Mouse (Mus musculus) kidney, embryonic 14.5 days (tissue): ENCODE measurements around the gene Nhsl1. TPM values are rescaled to one million over a fixed set of nuclear protein-coding genes. Genes with fewer than 3 reads are reported as not detected.
A peak's percentile ranks its signal among the peaks of the same experiment; 100 is the strongest.

Experiments used
- ATAC-seq: fragments of 200-750 bp; cut with Nextera tagmentation; 2 replicates; pipeline ENCODE4 v1.8.0; 2017; ENCODE audit warnings: moderate number of reproducible peaks, mild to moderate bottlenecking, moderate TSS enrichment, moderate library complexity; ENCODE audit not compliant: low FRiP score, low TSS enrichment
- H3K27ac ChIP-seq: fragments of 300-500 bp; sonication (generic); 2 replicates; pipeline ENCODE4 v1.5.1; 2014; ENCODE audit warnings: low read depth, mild to moderate bottlenecking, low read length, moderate library complexity, mixed read lengths
- H3K27me3 ChIP-seq: fragments of 300-500 bp; sonication (generic); 2 replicates; pipeline ENCODE4 v1.6.1; 2014; ENCODE audit warnings: mild to moderate bottlenecking, low read length; ENCODE audit not compliant: control insufficient read depth, insufficient read depth
- H3K36me3 ChIP-seq: fragments of 300-500 bp; sonication (generic); 2 replicates; pipeline ENCODE4 v1.6.1; 2014; ENCODE audit warnings: low read length, mixed read lengths; ENCODE audit not compliant: control insufficient read depth, insufficient read depth
- H3K4me1 ChIP-seq: fragments of 300-500 bp; sonication (generic); 2 replicates; pipeline ENCODE4 v1.6.1; 2014; ENCODE audit warnings: low read length, mixed read lengths; ENCODE audit not compliant: control insufficient read depth, insufficient read depth
- H3K4me2 ChIP-seq: fragments of 300-500 bp; sonication (generic); replicated peaks from 2 replicates; pipeline ENCODE4 v1.6.1; 2014; ENCODE audit warnings: low read depth, mild to moderate bottlenecking, low read length
- H3K4me3 ChIP-seq: fragments of 300-500 bp; sonication (generic); 2 replicates; pipeline ENCODE4 v1.5.1; 2014; ENCODE audit warnings: mild to moderate bottlenecking, low read length
- H3K9ac ChIP-seq: fragments of 300-500 bp; sonication (generic); 2 replicates; pipeline ENCODE4 v1.6.1; 2014; ENCODE audit warnings: low read depth, mild to moderate bottlenecking, low read length, moderate library complexity
- H3K9me3 ChIP-seq: fragments of 300-500 bp; sonication (generic); 2 replicates; pipeline ENCODE4 v1.6.1; 2016; ENCODE audit warnings: low read length; ENCODE audit not compliant: control insufficient read depth
- WGBS: fragments of 180-500 bp; shearing (Covaris S2); extraction: QIAGEN DNeasy Blood & Tissue Kit; methylation state at CpG from one replicate; pipeline ENCODE4 v1.1.7; 2014; 5-methylcytosine and 5-hydroxymethylcytosine counted together
- polyA plus RNA-seq: library from polyadenylated mRNA; unstranded; fragments of >200 nt; fragmentation: Nextera tagmentation; extraction: Ambion mirVana; gene quantifications from 2 replicates; pipeline ENCODE4 v1.2.1, GENCODE M21; 2014

Gene Nhsl1
- polyA plus RNA-seq, 1 experiment from 2014 or later, result 11.9 TPM

DNA sequence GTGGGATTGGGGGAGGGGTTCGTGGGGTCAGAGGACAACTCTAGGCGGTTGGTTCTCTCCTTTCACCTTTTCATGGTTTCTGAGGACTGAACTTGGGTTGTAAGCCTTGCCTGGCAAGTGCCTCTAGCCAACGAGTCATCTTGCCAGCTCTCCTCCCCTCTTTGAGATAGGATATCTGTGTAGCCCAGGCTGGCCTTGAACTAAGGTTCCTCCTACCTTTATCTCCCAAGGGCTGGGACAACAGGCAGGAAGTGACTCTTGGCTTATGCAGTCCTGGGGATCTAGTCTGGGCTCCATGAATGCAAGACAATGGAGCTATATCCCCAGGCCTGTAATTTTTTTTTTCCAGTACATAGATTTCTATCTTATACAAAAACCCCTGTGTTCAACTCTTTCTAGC, 135.4 kb downstream of the Nhsl1 start:
- Histone ChIP-seq H3K27me3 (no peaks in the 10 kb centered on the region), H3K36me3 (no peaks in the 10 kb centered on the region), H3K9me3 (no peaks in the 10 kb centered on the region), H3K4me1 (0 out of 2 replicates have a peak, but pooled peaks cover 4% of the 10 kb centered on the region), H3K4me2 (no peak overlapping the region), H3K27ac (no peak overlapping the region), H3K4me3 (no peak overlapping the region), H3K9ac (no peak overlapping the region)
- WGBS, result 69% methylated on average over 3 of the region's 3 CpGs
- ATAC-seq, result no peak

- no peak overlapping the region for H3K9ac ChIP-seq
- no peaks in the 10 kb centered on the region for H3K27me3 ChIP-seq
- no peak overlapping the region for H3K4me2 ChIP-seq
- no peak overlapping the region for H3K27ac ChIP-seq
- H3K36me3 ChIP-seq, result no peaks in the 10 kb centered on the region
- no peak for ATAC-seq
- H3K4me3 ChIP-seq, result no peak overlapping the region
- no peaks in the 10 kb centered on the region for H3K9me3 ChIP-seq
- WGBS, result 84% methylated on average over 10 of the region's 10 CpGs
- H3K4me1 ChIP-seq, result 0 out of 2 replicates have a peak, but pooled peaks cover 4% of the 10 kb centered on the region
These were observed 136.6 kb downstream of the Nhsl1 start for GRCm38 (mm10) chr10:18455301-18455920.

DNA sequence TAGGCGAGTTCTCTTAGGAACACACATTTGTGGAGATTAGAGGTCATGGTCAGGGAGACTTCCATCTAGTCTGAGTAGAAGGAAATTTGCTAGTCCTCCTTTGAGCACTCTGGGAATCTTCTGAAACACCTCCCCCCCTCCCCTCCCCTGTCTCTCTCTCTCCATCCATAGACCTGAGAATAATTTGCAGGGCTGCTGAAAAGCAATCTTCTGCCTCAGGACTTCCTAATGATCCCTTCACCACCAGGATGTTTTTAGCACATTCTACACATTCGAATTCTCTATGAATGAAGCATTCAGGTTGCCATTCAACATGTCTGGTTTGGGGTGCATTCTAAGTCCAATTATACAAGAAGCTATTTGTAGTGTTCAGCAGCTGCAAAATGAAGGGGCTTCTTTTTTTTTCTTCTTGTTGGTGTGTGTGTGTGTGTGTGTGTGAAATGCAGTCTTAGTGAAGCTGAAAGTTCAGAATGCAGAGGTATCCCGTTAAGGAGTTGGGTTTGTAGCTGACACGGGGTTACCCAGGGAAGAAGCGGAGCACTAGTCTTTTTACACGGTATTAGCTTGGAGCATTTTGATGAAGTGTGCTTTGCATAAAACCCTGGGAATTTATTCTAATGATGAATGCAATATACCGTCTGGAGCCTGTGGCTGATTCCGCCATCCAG, 139.2 kb downstream of the Nhsl1 start:
- WGBS, result 73% methylated on average over 8 of the region's 8 CpGs
- no peaks in the 10 kb centered on the region for H3K27me3 ChIP-seq
- ATAC-seq, result no peak
- H3K4me3 ChIP-seq, result no peak overlapping the region
- no peak overlapping the region for H3K9ac ChIP-seq
- no peak overlapping the region for H3K4me2 ChIP-seq
- no peak overlapping the region for H3K27ac ChIP-seq
- no peaks in the 10 kb centered on the region for H3K36me3 ChIP-seq
- 0 out of 2 replicates have a peak, but pooled peaks cover 4% of the 10 kb centered on the region for H3K4me1 ChIP-seq
- no peaks in the 10 kb centered on the region for H3K9me3 ChIP-seq

GRCm38 (mm10) chr10:18461336-18461735, 142.6 kb downstream of the Nhsl1 start:
- no peak overlapping the region for H3K4me3 ChIP-seq
- H3K36me3 ChIP-seq, result no peaks in the 10 kb centered on the region
- H3K9ac ChIP-seq, result no peak overlapping the region
- H3K4me1 ChIP-seq, result 0 out of 2 replicates have a peak, but pooled peaks cover 3% of the 10 kb centered on the region
- no peaks in the 10 kb centered on the region for H3K9me3 ChIP-seq
- WGBS, result 94% methylated on average over 13 of the region's 13 CpGs
- no peak for ATAC-seq
- no peak overlapping the region for H3K27ac ChIP-seq
- H3K27me3 ChIP-seq, result no peaks in the 10 kb centered on the region
- H3K4me2 ChIP-seq, result no peak overlapping the region

- Histone ChIP-seq H3K4me2 (no peak overlapping the region), H3K27me3 (no peaks in the 10 kb centered on the region), H3K4me3 (no peak overlapping the region), H3K27ac (no peak overlapping the region), H3K9ac (no peak overlapping the region), H3K36me3 (no peaks in the 10 kb centered on the region), H3K4me1 (peaks cover 5% of the 10 kb centered on the region; the same call in 1 of the 2 replicates), H3K9me3 (no peaks in the 10 kb centered on the region)
- WGBS, result 69% methylated on average over 23 of the region's 23 CpGs
- ATAC-seq, result no peak
These were observed 144.5 kb downstream of the Nhsl1 start for GRCm38 (mm10) chr10:18463071-18463841.

GRCm38 (mm10) chr10:18468396-18468795, 149.6 kb downstream of the Nhsl1 start:
- ATAC-seq, result no peak
- WGBS, result 31% methylated on average over 4 of the region's 4 CpGs
- H3K4me2 ChIP-seq, result no peak overlapping the region

GRCm38 (mm10) chr10:18469279-18470135, 150.7 kb downstream of the Nhsl1 start:
- Histone ChIP-seq H3K4me3 (peak overlapping the region; percentile 20), H3K36me3 (no peaks in the 10 kb centered on the region), H3K4me1 (peaks cover 20% of the 10 kb centered on the region), H3K27me3 (no peaks in the 10 kb centered on the region), H3K27ac (peak overlapping the region; percentile 77), H3K9me3 (no peaks in the 10 kb centered on the region), H3K4me2 (peak overlapping the region; percentile 45), H3K9ac (peak overlapping the region; percentile 19; the same call in 1 of the 2 replicates)
- peak; percentile 91 for ATAC-seq
- 1% methylated on average over 17 of the region's 17 CpGs for WGBS

More at GRCm38 (mm10) chr10:18468396-18468795, 149.6 kb downstream of the Nhsl1 start:
- no peaks in the 10 kb centered on the region for H3K9me3 ChIP-seq
- no peak overlapping the region for H3K4me3 ChIP-seq
- H3K27me3 ChIP-seq, result no peaks in the 10 kb centered on the region
- no peak overlapping the region; the same call in 1 of the 2 replicates for H3K27ac ChIP-seq
- no peak overlapping the region for H3K9ac ChIP-seq
- H3K36me3 ChIP-seq, result no peaks in the 10 kb centered on the region
- peaks cover 20% of the 10 kb centered on the region for H3K4me1 ChIP-seq

GRCm38 (mm10) chr10:18470351-18471060, 151.7 kb downstream of the Nhsl1 start:
- no peak overlapping the region; the same call in 1 of the 2 replicates for H3K9ac ChIP-seq
- WGBS, result 28% methylated on average over 20 of the region's 20 CpGs
- no peaks in the 10 kb centered on the region for H3K9me3 ChIP-seq
- H3K36me3 ChIP-seq, result no peaks in the 10 kb centered on the region
- H3K4me3 ChIP-seq, result peak overlapping the region; percentile 20; the same call in 1 of the 2 replicates
- peak overlapping the region; percentile 40 for H3K4me2 ChIP-seq
- H3K27ac ChIP-seq, result peak overlapping the region; percentile 77; the same call in 1 of the 2 replicates
- peaks cover 20% of the 10 kb centered on the region for H3K4me1 ChIP-seq
- no peaks in the 10 kb centered on the region for H3K27me3 ChIP-seq
- ATAC-seq, result no peak
